Mouse (Mus musculus): ENCODE data around the gene Ltb.

Ltb gene

DNA sequence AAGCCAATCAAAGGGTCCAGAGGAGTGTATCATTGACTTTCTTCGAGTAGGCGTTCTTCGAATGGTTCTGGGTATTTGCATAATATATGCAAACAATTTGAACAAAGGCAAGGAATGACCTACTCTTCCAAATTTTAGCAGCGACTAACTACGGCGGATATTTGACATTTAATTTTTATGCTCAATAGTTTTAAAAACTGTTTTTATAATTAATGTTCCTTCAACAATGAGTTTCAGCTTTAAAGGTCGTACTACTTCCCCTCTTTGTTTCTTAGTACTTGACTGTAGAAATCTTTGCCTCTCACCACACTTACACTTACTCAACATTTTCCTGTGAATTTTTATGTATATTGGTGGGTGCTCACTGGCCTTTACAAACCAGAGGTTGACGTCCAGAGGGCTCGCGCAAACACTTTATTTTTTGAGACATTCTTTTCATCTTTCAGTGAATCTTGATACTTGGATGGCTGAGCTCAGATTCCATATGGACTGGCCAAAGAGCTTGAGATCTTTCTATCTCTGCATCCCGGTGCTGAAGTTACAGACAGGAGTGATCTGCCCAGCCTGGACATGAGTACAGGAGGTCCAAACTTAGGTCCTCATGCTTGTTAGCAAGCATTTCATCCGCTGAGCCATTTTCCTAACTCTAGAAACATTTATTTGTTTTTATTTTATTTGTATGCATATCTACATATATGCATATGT, 28.6 kb upstream of the Ltb start:
- DNase-seq, result no peak

DNA sequence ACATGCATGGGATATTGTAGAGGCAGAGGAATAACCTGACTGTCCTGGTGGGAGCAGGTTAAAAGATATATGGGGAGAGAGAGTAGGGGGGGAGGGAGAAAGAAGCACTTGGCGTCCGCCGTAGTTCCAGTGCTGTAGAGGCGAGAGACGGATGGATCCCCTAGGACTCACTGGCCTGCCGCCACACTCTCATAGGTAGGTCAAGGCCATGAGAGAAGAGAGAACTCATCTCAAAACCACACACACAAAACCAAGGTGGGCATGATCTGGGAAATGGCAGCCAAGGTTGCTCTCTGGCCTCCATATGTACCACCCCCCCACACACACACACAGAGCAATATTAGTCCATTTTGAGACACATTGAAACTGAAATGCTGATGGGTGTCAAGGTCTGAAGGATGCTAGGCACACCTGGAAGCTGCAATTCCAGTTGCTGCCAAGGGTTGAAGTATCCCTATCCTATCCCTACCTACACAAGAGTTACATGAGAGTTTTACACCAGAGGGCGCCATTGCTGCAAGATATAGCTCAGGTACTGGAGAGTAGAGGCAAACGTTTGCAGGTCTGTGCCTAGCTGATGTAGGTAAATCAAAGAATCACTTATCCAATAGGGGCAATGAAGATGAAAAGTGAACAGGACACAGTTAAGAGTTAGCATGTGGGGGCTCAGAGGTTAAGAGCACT, 27.7 kb upstream of the Ltb start:
- no peak for DNase-seq

DNA sequence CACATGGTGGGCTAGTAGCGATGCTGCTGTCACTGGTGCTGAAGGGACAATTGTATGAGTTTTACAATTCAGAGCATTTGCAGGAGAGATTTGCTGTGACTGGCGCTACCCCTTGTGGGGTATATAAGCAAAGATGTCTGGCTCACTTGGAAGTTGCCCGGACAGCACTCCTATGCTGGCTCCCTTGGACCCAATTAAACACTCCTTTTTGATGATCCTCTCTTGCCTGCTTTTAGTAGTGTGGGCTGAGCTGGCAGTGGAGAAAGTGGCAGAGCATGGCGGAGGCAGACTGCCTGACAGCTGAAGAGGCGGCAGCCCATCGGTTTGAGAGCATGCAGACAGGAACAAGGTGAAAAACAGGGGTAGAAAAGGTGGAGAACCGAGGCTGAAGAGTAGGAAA, 26.4 kb upstream of the Ltb start:
- no peak for DNase-seq

- DNase-seq, result no peak
Measured at GRCm38 (mm10) chr17:35168541-35169207, 25.6 kb upstream of the Ltb start.

DNA sequence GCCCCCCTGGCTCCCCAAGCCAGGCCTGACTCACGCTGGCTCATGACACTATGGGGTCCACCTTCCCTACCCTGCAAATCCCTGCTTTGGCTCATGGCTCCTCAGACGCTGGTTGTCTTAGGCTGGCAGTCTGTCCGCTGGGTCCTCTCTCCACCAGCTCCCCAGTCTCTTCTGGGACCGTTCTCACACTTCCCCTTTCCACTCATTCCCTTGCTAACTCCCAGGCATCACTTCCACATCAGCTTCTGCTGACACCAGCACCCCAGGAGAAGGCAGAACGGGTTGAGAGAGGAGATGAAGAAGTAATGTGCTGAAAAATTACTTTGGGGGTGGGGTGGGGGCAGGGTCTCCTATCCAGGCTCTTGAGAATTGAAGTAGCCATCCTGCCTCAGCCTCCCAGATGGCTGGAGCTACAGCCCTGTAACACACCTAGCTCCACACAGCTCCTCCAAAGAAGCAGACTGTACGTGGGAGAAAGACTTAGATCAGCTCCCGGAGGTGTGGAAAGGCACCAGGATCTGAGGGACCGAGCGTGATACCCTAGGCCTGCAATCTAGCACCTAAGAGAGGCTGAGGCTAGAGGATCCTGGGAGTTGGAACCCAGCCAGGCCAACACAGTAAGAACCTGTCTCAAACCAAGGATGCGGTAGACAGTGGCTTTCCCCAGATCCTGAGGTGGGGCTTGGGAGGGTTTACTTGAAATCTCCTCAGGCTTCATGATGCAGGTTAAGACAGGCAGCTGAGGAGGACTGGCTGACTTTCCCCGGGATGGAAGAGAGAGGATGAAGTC, 21.6 kb upstream of the Ltb start:
- DNase-seq, result no peak

DNA sequence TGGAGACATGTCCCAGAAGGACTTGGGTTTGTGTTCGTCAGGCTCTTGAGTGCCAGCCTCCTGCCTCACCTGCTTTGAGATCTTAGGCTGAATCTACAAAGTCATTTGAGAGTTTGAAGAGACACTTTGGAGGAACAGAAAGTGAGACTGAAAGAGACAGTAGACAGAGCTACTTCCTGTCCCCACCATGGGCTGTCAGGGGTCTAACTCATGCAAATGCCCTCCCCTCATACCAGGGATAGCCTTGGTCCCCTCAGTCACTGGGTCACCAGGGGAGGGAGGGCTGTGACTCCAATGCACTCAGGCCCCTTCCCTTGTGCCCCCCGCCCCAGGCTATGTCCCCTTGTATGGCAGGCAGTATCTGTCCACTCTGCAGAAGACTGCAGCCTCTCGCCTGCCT, 20.9 kb upstream of the Ltb start:
- DNase-seq, result no peak

DNA sequence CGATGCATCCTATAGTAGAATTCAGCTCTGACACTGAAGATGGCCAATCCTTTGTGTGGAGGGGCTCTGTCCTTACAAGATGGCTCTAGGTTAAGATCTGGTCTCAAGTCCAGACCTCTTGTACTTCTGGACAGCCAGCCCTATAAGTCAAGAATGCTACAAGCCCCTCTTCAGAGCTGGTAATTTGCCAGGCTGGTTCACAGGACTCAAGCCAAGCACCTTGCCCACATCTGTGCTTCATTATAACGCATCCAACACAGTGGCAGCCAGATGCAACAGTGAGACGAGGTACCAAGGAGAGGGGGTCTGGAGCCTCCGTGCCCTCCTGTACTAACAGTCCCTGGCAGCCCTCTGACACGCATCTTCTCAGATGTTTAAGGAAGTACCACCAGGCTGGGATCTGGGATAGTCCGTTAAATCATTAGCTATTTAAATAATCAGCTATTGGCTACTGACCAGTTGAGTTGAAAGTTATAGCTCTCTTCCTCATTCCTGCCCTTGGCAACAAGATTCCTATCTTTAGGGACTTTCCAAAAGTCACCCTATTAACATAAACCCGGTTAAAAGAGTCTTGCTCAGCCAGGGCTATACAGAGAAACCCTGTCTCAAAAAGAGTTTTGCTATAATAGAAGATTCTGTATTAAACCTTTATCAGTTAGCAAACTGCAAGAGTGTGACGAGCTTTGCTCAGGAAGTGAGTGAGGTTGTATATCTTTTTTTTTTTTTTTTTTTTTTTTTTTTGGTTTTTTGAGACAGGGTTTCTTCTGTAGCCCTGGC, 19.9 kb upstream of the Ltb start:
- no peak for DNase-seq

GRCm38 (mm10) chr17:35175382-35175781, 18.9 kb upstream of the Ltb start:
- DNase-seq, result no peak

DNA sequence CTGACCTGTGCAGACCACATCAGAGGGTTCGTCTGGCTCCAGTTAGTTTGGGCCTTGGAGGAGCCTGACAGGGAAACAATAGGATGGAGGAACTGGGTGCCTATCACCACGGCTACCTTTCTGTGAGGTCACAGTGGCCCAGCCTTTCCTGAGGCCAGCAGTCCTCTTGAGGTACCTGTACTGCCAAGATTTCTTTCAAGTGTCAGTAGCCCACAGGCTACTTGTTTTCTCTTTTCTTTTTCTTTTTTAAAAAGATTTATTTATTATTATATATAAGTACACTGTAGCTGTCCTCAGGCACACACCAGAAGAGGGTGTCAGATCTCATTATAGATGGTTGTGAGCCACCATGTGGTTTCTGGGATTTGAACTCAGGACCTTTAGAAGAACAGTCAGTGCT, 18.3 kb upstream of the Ltb start, which contains the start of gene Aif1:
TSS of gene Aif1 (minus strand) at position 101 of the 400 bp plus-strand sequence.
- DNase-seq, result no peak

GRCm38 (mm10) chr17:35178528-35178927, 15.7 kb upstream of the Ltb start:
- DNase-seq, result no peak

GRCm38 (mm10) chr17:35180093-35180492, 14.1 kb upstream of the Ltb start:
- no peak for DNase-seq

- DNase-seq, result no peak
Measured at GRCm38 (mm10) chr17:35185639-35186611, 8.3 kb upstream of the Ltb start.

- DNase-seq, result no peak
Measured at GRCm38 (mm10) chr17:35186681-35187080, 7.6 kb upstream of the Ltb start.

DNA sequence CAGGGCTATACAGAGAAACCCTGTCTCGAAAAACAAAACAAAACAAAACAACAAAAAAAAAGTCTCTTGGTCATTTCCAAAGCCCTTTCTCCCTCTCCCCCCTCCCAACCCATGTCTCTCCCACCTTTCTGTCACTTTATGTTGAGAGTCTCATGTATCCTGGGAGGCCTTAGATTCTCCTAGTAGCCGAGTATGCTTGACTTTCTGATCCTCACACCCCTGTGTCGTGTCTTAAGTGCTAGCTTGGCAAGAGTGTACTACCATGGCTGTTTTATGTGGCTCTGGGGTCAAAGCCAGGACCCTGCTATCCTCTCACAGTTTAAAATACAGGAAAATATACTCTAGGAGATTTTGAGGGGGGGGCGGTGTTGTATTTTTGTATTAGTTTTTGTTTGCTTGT, 6.9 kb upstream of the Ltb start:
- no peak for DNase-seq

- DNase-seq, result no peak
Measured at GRCm38 (mm10) chr17:35187959-35188610, 6.2 kb upstream of the Ltb start, which contains the start of gene Lst1. Gene Lst1, minus strand, starts transcription at chr17:35188439.

GRCm38 (mm10) chr17:35189186-35189585, 5.1 kb upstream of the Ltb start:
- DNase-seq, result no peak

DNA sequence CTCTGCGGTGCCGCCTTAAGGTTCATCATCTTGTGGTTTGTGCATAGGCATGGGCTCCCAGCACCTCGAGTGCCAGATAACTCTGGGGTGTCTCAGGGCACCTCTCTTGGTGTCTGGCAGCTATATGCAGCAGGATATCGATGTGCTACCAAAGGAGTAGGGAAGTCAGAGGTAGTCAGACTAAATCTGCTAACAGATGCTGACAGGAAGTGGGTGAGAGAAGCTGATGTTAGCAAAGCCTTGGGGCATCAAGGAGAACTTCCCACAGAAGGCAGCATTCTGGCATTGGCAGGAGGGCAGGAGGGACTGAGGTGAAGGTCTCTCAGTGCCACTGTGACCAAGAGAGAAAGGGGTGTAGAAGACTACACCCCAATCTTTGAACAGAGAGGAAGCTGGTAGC, 4.1 kb upstream of the Ltb start:
- no peak for DNase-seq

DNA sequence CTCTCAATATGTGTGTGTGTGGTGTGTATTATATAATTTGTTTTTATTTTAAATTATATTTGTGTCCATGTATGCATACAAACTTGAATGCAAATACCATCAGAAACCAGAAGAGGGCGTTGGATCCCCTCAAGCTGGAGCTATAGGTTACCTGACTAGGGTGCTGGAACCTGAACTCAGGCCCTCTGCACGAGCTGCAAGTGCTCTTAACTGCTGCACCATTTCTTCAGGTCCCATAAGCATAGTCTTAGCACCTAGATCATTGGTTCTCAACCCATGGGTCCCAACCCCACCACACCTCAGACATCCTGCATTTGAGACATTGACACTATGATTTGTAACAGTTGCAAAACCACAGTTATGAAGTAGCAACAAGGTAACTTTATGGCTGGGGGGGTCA, 2.5 kb upstream of the Ltb start:
- DNase-seq, result no peak

GRCm38 (mm10) chr17:35192924-35193323, 1.3 kb upstream of the Ltb start:
- DNase-seq, result no peak

DNA sequence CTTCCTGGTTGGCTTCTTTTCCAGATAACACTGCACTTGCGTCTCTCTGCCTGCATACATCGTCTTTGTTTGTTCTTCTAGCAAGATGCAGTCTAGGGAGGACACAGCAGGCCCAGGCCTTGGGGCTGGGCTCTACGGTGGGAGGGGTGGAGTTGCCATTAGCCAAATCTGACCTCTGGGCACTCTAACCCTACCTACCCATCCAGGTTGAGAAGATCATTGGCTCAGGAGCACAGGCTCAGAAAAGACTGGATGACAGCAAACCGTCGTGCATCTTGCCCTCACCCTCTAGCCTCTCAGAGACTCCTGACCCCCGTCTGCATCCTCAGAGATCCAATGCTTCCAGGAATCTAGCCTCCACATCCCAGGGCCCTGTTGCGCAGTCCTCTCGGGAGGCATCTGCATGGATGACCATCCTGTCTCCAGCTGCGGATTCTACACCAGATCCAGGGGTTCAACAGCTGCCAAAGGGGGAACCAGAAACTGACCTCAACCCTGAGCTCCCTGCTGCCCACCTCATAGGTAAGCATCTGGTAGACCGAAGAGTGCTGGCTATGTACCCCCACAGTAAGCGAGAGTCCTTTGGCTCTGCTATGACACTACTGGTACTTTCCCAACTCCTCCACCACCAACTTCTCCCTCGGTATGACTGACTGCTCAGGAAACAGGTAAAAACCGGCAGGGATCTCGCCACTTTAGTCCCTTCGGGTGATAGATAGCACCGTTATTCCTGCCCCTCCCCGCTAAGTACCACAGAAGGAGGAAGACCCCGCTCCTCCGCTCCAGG, 798 bp downstream of the Ltb start:
- no peak for DNase-seq

All from right cerebral cortex, postnatal 25 days (tissue).